Mouse (Mus musculus): ENCODE results near the gene Rtn4rl1. TPM values are rescaled to one million over a fixed set of nuclear protein-coding genes. Genes with fewer than 3 reads are reported as not detected.
A peak's percentile ranks its signal among the peaks of the same experiment; 100 is the strongest.

Gene Rtn4rl1
- total RNA-seq, 2 experiments from 2014 or later, result 103 to 107 TPM

- peak in 1 of 2 experiments; percentile 18 for DNase-seq
Observed at GRCm38 (mm10) chr11:75213372-75214080, 19.9 kb downstream of the Rtn4rl1 start.

GRCm38 (mm10) chr11:75214081-75214950 is 20.7 kb downstream of the Rtn4rl1 start:
- DNase-seq, result no peak

GRCm38 (mm10) chr11:75220115-75220514 is 26.5 kb downstream of the Rtn4rl1 start:
- DNase-seq, result peak in 1 of 2 experiments; percentile 64

- no peak for DNase-seq
Observed at GRCm38 (mm10) chr11:75220517-75221145, 27.0 kb downstream of the Rtn4rl1 start.

- no peak for DNase-seq
Observed at GRCm38 (mm10) chr11:75224062-75224461, 30.5 kb downstream of the Rtn4rl1 start.

GRCm38 (mm10) chr11:75224835-75225234 is 31.3 kb downstream of the Rtn4rl1 start:
- no peak for DNase-seq

- no peak for DNase-seq
Observed at GRCm38 (mm10) chr11:75227632-75228031, 34.0 kb downstream of the Rtn4rl1 start.

GRCm38 (mm10) chr11:75229289-75229688 is 35.7 kb downstream of the Rtn4rl1 start:
- no peak for DNase-seq

- no peak for DNase-seq
Observed at GRCm38 (mm10) chr11:75230272-75230760, 36.7 kb downstream of the Rtn4rl1 start.

GRCm38 (mm10) chr11:75231756-75232155 is 38.2 kb downstream of the Rtn4rl1 start:
- no peak for DNase-seq

- no peak for DNase-seq
Observed at GRCm38 (mm10) chr11:75232434-75232833, 38.9 kb downstream of the Rtn4rl1 start.

GRCm38 (mm10) chr11:75234745-75235144 is 41.2 kb downstream of the Rtn4rl1 start:
- no peak for DNase-seq

- no peak for DNase-seq
Observed at GRCm38 (mm10) chr11:75240158-75240934, 46.8 kb downstream of the Rtn4rl1 start.

- DNase-seq, result no peak
Observed at GRCm38 (mm10) chr11:75242710-75243255, 49.2 kb downstream of the Rtn4rl1 start.

GRCm38 (mm10) chr11:75244368-75245275 is 51.0 kb downstream of the Rtn4rl1 start:
- DNase-seq, result no peak

GRCm38 (mm10) chr11:75245372-75246330 is 52.1 kb downstream of the Rtn4rl1 start:
- no peak for DNase-seq

- DNase-seq, result no peak
Observed at GRCm38 (mm10) chr11:75246589-75246988, 53.0 kb downstream of the Rtn4rl1 start.

GRCm38 (mm10) chr11:75247137-75247730 is 53.7 kb downstream of the Rtn4rl1 start:
- DNase-seq, result no peak

GRCm38 (mm10) chr11:75249588-75249987 is 56.0 kb downstream of the Rtn4rl1 start:
- no peak for DNase-seq
